Mouse (Mus musculus) megakaryocyte-erythroid progenitor cell, adult 5 weeks (primary cell): ENCODE data around the gene Gan. TPM values are rescaled to one million over a fixed set of nuclear protein-coding genes. Genes with fewer than 3 reads are reported as not detected.

Experiments
- polyA plus RNA-seq: library from polyadenylated mRNA; stranded (reverse); fragments of >175 nt; gene quantifications from 2 replicates; pipeline ENCODE4 v1.2.3, GENCODE M21; 2012

The Gan gene
- 1.4 and 1.5 TPM in 2 replicates for polyA plus RNA-seq

GRCm38 (mm10) chr8:117158135-117158761 is at the start of gene Gan:
Gene Gan (plus strand): TSS chr8:117158135.

GRCm38 (mm10) chr8:117257029-117257820 is 99.3 kb downstream of the Gan start, which contains the start of gene Cmip:
Gene Cmip (plus strand): TSS chr8:117257064.

Other genes starting within 250 kb of the Gan start
- 38.7 and 40.3 TPM in 2 replicates for gene Cmc2, start 236.7 kb upstream of the Gan start, polyA plus RNA-seq
- gene Cenpn, start 236.4 kb upstream of the Gan start, polyA plus RNA-seq: 5.5 and 6.7 TPM in 2 replicates
- gene Atmin, start 214.7 kb upstream of the Gan start, polyA plus RNA-seq: 4.5 and 6.1 TPM in 2 replicates
- 0.63 and 0.92 TPM in 2 replicates for gene 1700030J22Rik, start 179.2 kb upstream of the Gan start, polyA plus RNA-seq
- gene Gcsh, start 164.6 kb upstream of the Gan start, polyA plus RNA-seq: 12.2 and 12.9 TPM in 2 replicates
- gene Pkd1l2, start 75.7 kb upstream of the Gan start, polyA plus RNA-seq: 0.09 and 0.45 TPM in 2 replicates
- gene Bco1, start 62.3 kb upstream of the Gan start, polyA plus RNA-seq: 0.04 TPM in 1 of 2 replicates, not detected in the other
- 120 and 137 TPM in 2 replicates for gene Cmip, start 98.9 kb downstream of the Gan start, polyA plus RNA-seq